Mouse (Mus musculus) lung, adult 2 months (tissue): Measurements from ENCODE around the gene Cbx5.

ENCODE experiments used
- CTCF ChIP-seq: fragments of 200-500 bp; IDR thresholded peaks from 2 replicates; pipeline ENCODE4 v1.5.1; 2011; ENCODE audit warnings: mild to moderate bottlenecking, low read length, control low read depth; ENCODE audit not compliant: insufficient read depth
- POLR2A ChIP-seq: fragments of 200-500 bp; IDR thresholded peaks from 2 replicates; pipeline ENCODE4 v1.6.1; 2011; ENCODE audit warnings: low read depth, mild to moderate bottlenecking, control low read depth, low read length, borderline replicate concordance; ENCODE audit errors: extremely low read depth

GRCm38 (mm10) chr15:103205156-103205555 is 34.5 kb downstream of the Cbx5 start:
- TF ChIP-seq POLR2A, result no peak
- no peak for TF ChIP-seq CTCF
